Mouse (Mus musculus) CH12.LX (cell line): ENCODE data around the gene Ccser1.

Source experiments
- CTCF ChIP-seq, 2 experiments: IDR thresholded peaks in 1 of 2; conservative IDR thresholded peaks in 1 of 2; 2 replicates each; pipeline ENCODE4 v1.5.1; 2011 to 2012; ENCODE audit warnings: low read depth in 2 of 2, low read length in 2 of 2, improper control_type of control experiment in 1 of 2, inconsistent platforms in 1 of 2, mild to moderate bottlenecking in 1 of 2, moderate library complexity in 1 of 2
- E2F4 ChIP-seq: IDR thresholded peaks from 2 replicates; pipeline ENCODE4 v1.6.1; 2011; ENCODE audit warnings: low read depth, low read length, improper control_type of control experiment; ENCODE audit not compliant: insufficient replicate concordance
- EP300 ChIP-seq: IDR thresholded peaks from 2 replicates; pipeline ENCODE4 v1.6.1; 2011; ENCODE audit warnings: low read length, improper control_type of control experiment
- HCFC1 ChIP-seq: IDR thresholded peaks from 2 replicates; pipeline ENCODE4 v1.6.1; 2012; ENCODE audit warnings: low read depth, mild to moderate bottlenecking, inconsistent platforms, low read length, improper control_type of control experiment
- MAFK ChIP-seq: IDR thresholded peaks from 2 replicates; pipeline ENCODE4 v1.6.1; 2011; ENCODE audit warnings: low read length, improper control_type of control experiment; ENCODE audit not compliant: insufficient replicate concordance
- NRF1 ChIP-seq: IDR thresholded peaks from 2 replicates; pipeline ENCODE4 v1.6.1; 2014; ENCODE audit warnings: low read depth, mild to moderate bottlenecking, inconsistent platforms, low read length, improper control_type of control experiment, moderate library complexity
- POLR2A ChIP-seq: IDR thresholded peaks from 2 replicates; pipeline ENCODE4 v1.6.1; 2011; ENCODE audit warnings: low read depth, mild to moderate bottlenecking, improper control_type of control experiment, low read length
- POLR2AphosphoS2 ChIP-seq: IDR thresholded peaks from 2 replicates; pipeline ENCODE4 v1.6.1; 2011; ENCODE audit warnings: low read depth, low read length, improper control_type of control experiment
- USF1 ChIP-seq: IDR thresholded peaks from 2 replicates; pipeline ENCODE4 v1.6.1; 2014; ENCODE audit warnings: low read depth, mild to moderate bottlenecking, inconsistent platforms, low read length, improper control_type of control experiment
- USF2 ChIP-seq: conservative IDR thresholded peaks from 2 replicates; pipeline ENCODE4 v1.6.1; 2011; ENCODE audit warnings: low read depth, low read length, improper control_type of control experiment

- no peak for TF ChIP-seq USF1
- no peak for TF ChIP-seq POLR2A
- no peak for TF ChIP-seq CTCF (conservative IDR thresholded peaks at IDR 0.05 in 1 of 2, IDR thresholded peaks at IDR 0.05 in 1 of 2; ENCODE audit: low read depth in 2 of 2, low read length in 2 of 2)
- TF ChIP-seq HCFC1, result no peak
- TF ChIP-seq EP300, result no peak
- no peak for TF ChIP-seq NRF1
- TF ChIP-seq E2F4, result no peak
- no peak for TF ChIP-seq POLR2AphosphoS2
- TF ChIP-seq USF2, result no peak
- no peak for TF ChIP-seq MAFK
Observed at GRCm38 (mm10) chr6:61438165-61438564, 258.0 kb downstream of the Ccser1 start.
